Mouse (Mus musculus): ENCODE results near the gene Hrh2. TPM values are rescaled to one million over a fixed set of nuclear protein-coding genes. Genes with fewer than 3 reads are reported as not detected.

Gene Hrh2
- total RNA-seq, 2 experiments from 2014 or later = 2.8 to 7.8 TPM

- ATAC-seq (replicated peaks; ENCODE audit: poor library complexity) = peak; percentile 76
Measured at GRCm38 (mm10) chr13:54175426-54175825, 16.5 kb upstream of the Hrh2 start.

DNA sequence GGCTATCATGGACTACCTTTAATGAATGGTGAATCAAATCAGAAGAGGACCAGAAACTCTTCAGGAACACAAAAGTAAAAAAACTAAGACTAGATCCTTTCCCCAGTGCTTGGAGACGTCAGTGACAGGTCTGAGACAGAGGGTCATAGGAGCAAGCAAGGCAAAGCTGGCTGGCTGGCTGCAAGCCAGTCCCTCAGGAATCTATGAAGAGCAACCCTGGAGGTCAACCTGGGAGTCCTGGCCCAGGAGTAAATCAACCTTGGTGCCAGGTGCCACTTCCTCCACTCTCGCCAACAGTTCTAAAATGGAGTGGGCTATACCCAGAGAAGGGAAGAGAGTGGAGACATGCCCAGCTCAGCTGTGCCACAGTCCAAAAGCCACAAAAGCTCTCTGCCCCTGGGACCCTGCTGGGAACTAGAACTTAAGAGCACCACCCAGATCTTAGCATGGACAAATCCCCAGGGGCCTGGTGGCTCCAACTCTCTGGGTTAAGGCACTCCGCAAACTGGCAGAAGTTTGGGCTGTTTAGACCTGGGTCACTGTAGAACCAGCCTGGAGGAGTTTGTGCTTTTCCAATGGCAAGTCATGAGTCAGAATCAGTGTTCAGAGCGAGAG lies 15.4 kb upstream of the Hrh2 start:
- ATAC-seq (replicated peaks; ENCODE audit: poor library complexity) = no peak

GRCm38 (mm10) chr13:54177346-54177745 lies 14.6 kb upstream of the Hrh2 start:
- no peak for ATAC-seq (replicated peaks; ENCODE audit: poor library complexity)

GRCm38 (mm10) chr13:54178647-54179046 lies 13.3 kb upstream of the Hrh2 start:
- no peak for ATAC-seq (replicated peaks; ENCODE audit: poor library complexity)

- no peak for ATAC-seq (replicated peaks; ENCODE audit: poor library complexity)
Measured at GRCm38 (mm10) chr13:54179971-54180370, 12.0 kb upstream of the Hrh2 start.

- no peak for ATAC-seq (replicated peaks; ENCODE audit: poor library complexity)
Measured at GRCm38 (mm10) chr13:54180461-54180860, 11.5 kb upstream of the Hrh2 start.

DNA sequence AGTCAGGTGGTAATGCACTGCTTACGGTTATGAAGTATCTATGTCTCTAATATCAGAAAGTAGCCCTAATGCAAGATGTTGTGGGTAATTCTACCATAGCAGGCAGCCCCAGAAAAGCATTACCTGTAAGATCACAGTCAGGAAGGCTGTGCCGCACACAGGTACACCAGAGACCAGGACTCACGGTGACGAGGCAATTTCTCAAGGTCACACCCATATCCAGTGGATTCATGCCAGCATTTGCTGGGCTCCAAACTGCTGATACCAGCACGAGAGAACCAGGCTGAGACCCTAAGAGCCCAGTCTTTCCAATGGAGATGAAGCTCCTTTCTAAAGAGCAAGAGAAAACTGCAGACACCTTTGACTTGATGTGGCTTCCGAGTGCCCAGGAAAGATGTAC lies 10.6 kb upstream of the Hrh2 start:
- 0 out of 2 replicates have a peak, but pooled peaks have one; percentile 29 for ATAC-seq (replicated peaks; ENCODE audit: poor library complexity)

DNA sequence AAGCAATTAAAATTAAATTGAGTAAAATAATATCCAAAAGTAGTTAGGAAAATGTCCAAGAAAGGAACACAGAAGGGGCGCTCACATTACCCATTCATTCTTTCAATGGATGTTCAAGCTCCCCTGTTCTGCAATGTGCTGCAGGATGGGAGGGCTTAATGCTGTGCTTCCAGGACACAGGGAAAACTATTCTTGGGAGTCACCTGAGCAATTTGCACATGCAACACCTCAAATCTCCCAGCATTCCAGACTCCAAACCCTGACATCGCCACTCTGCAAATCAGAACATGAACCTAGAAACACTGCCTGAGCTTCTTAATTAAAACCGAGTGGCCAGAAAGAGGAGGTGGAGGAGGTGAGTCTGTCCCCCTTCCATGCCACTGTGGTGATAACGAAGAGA lies 10.0 kb upstream of the Hrh2 start:
- no peak for ATAC-seq (replicated peaks; ENCODE audit: poor library complexity)

DNA sequence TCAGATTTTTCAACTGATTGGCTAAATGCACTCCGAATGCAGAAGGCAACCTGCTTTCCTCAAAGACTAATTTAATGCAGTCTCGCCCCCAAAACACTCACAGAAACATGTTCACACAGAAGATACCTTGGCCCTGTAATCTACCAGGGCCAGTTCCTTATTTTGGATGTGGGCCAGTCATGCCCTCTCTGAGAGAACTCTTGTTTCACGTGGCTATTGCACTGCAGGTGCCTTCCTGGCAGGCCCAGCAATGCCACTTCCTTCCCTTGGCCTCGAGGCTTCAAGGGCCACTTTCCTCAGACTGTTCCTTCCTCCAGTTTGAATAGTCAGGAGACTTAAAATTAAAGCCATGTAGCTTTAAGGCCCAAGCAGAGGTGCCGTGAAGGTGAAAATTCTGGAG lies 5.5 kb upstream of the Hrh2 start:
- ATAC-seq (replicated peaks; ENCODE audit: poor library complexity) = peak; percentile 74

GRCm38 (mm10) chr13:54188190-54188706 lies 3.7 kb upstream of the Hrh2 start:
- peak; percentile 74 for ATAC-seq (replicated peaks; ENCODE audit: poor library complexity)

GRCm38 (mm10) chr13:54189896-54190295 lies 2.0 kb upstream of the Hrh2 start:
- ATAC-seq (replicated peaks; ENCODE audit: poor library complexity) = no peak

DNA sequence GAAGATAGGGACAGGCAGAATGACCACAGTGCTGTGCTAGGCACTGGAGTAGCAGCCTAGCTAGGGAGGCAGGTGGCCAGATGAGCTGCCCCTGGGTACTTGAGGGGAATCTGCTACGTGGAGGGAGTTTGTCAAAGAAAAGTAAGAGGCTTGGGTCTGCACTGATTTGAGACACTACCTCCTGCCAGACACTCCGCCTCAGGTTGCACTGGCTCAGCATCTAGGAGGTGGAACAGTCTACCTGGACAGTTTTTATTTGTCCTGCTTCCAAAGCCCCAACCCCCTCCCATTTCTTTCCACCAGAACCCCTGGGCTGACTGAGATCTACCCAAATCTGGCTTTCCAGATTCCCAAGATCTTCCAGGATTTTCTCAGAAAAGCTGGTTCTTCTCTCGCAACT lies 748 bp upstream of the Hrh2 start:
- ATAC-seq (replicated peaks; ENCODE audit: poor library complexity) = no peak

- no peak for ATAC-seq (replicated peaks; ENCODE audit: poor library complexity)
Measured at GRCm38 (mm10) chr13:54193580-54193979, 1.7 kb downstream of the Hrh2 start.

DNA sequence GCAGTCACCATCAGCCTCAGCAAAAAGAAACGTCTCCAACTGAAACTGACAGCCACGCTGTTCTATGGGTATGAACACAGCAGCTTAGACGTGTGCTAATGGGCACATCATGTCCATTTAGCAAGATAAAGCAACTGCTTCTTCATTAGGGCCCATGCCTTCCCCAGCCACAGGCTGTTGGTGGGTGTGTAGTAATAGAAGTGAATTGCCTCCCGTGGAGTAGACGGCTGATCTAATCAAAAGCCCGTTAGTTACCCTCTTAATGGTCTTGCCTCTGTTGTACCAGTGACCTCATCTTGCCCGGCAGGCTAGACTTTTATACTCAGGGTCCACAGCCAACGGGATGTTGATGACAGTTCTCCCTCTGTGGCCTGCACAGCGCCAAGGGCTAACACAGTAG lies 7.1 kb downstream of the Hrh2 start:
- no peak for ATAC-seq (replicated peaks; ENCODE audit: poor library complexity)

DNA sequence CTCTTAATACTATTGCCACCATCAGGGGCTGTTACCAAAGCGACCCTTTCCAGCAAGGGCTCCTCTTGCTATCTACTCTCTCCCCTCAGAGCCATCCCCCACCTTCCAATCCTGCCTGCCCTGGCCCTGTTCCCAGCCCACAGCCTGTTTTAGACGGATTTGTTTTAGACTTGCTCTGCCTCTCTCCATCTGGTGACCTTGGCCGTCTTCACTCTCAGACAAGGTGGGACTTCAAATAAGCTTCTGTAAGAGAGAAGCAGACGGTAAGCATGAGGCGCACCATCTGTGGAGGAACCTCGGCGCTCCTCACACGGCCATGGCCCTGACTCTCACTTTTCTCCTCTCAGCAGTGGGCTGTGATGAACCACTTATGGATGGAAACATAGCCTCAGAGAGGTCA lies 10.5 kb downstream of the Hrh2 start:
- ATAC-seq (replicated peaks; ENCODE audit: poor library complexity) = no peak

- ATAC-seq (replicated peaks; ENCODE audit: poor library complexity) = peak; percentile 52
Measured at GRCm38 (mm10) chr13:54203419-54203818, 11.5 kb downstream of the Hrh2 start.

DNA sequence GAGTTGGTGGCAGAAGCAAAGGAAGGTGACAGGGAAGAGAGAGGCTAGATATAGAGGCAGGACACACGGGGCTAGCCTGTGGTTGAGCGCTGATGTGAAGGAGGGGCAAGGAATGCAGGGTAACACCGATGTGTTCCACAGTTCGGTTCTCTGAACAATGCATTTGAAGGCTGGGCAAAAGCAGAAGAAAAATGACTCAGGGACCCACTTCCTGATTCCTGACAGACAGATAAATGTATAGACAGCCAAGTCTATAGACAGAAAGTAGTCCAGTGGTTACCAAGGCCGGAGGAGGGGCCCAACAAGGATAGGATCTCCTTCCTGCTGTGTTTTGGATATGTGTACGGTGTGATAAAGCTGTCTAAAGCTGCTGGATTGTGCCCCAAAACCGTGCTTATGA lies 13.3 kb downstream of the Hrh2 start:
- peak; percentile 30 for ATAC-seq (replicated peaks; ENCODE audit: poor library complexity)

DNA sequence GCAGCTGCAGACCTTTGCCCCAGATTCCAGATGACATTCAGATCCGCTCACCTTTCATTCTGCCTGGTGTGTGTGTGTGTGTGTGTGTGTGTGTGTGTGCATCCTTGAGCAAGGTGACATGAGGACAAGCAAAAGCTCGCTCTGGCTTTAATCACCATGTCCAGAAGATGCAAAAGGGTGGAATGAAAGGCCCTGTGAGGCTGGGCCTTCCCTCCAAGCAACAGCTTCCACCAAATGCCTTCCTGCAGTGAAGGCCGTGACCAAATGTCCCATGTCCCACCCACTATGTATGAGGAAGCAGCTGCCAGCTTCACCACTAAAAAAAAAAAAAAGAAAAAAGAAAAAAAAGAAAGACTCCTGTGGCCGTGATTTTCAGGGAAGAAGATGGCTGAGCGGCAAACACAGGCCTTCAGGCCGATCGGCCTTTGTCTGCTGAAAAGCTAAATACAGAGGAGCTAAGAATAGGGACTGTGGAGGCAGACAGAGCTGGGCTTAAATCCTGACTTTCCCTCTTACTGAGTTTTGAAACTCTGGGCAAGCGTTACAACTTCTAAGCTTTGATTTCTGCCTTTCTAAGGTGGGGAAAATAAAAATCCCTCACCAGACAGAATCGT lies 14.3 kb downstream of the Hrh2 start:
- no peak for ATAC-seq (replicated peaks; ENCODE audit: poor library complexity)

GRCm38 (mm10) chr13:54209476-54210253 lies 17.7 kb downstream of the Hrh2 start:
- peak; percentile 49 for ATAC-seq (replicated peaks; ENCODE audit: poor library complexity)

GRCm38 (mm10) chr13:54211528-54212488 lies 19.9 kb downstream of the Hrh2 start:
- ATAC-seq (replicated peaks; ENCODE audit: poor library complexity) = no peak

DNA sequence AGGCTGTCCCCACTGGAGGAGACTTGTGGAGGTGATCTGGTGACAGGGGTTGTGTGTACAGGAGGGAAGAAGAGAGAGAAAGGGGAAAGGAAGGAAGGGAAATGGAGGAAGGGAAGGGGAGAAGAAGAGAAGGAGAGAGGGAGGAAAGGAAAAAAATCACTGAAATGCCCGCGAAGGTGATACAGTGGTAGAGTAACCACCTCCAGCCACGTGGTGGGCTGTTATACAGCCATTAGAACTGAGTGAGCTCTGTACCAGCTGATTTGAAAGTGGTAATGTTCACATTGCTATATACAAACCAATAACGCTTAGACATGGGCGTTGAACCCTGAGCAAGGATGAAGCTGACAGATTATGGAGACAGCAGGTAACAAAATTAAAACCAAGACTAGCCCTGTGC lies 20.6 kb downstream of the Hrh2 start:
- ATAC-seq (replicated peaks; ENCODE audit: poor library complexity) = no peak
